ENCODE assay signal across 11 mouse cellular contexts in the genomic region with DNA sequence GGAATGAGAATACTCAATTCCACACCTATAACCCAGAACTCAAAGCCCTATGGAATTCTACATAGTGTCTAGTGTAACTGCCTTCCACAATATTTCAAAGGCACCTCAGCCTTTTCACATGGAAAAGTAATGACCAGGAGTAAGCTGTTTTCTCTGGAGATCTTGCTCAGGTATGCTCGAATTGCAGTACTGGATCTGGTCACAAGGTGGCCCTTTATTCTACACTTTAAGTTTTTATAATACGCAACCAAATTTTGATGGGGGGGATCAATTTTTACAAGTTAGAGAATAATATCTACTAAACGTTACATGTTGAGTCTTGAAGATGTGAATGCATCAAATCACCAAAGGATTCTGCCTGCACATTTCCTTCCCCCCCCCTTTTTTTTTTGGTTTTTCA. TPM values are rescaled to one million over a fixed set of nuclear protein-coding genes. Genes with fewer than 3 reads are reported as not detected.
DNase-seq lines count a peak whose midpoint lies in the region; TF ChIP-seq lines count a peak whose summit lies in the region.
"Had no signal": no experiment of that assay in that cellular context is flagged by ENCODE, and none has a peak within 500 bp of the region (broad histone marks: within the 10 kb centered on the region; RNA-seq: fewer than 3 reads in every experiment).

No protein-coding gene starts in this region.

- DNase-seq in cerebellum, adult 8-10 months: peak; percentile 55
- no peak for DNase-seq in cerebellum, adult 11-12 months
- DNase-seq in layer of hippocampus, adult 2 months (ENCODE audit: low spot score in 2 of 2): peak in 1 of 2 experiments; percentile 40
- no peak for DNase-seq in layer of hippocampus, postnatal 36 days
- DNase-seq in CD8-positive naive resting alpha-beta T cell, adult 2 months (ENCODE audit: low read depth in 2 of 2, low spot score in 2 of 2): peak; percentile 5 to 25
- DNase-seq in embryo, embryonic 10.5 days (ENCODE audit: low spot score): peak; percentile 33
- peak; percentile 44 for DNase-seq in lung, postnatal 10 days
- DNase-seq in Muller cell, postnatal 12 days (ENCODE audit: inconsistent ontology term): no peak

- H3K27ac ChIP-seq in layer of hippocampus, adult 2 months: no peak overlapping the region
- H3K27ac ChIP-seq: limb, embryonic 12.5 days had no signal

- peak; percentile 81 for TF ChIP-seq CTCF in layer of hippocampus, adult 2 months (conservative IDR thresholded peaks at IDR 0.05)

- H3K4me3 ChIP-seq in layer of hippocampus, adult 2 months: no peak overlapping the region
- H3K4me3 ChIP-seq: limb, embryonic 12.5 days had no signal

RNA-seq across cellular contexts. Expression of a gene that starts 6.8 kb away (rescaled TPM):
- 10 to 100 TPM; 89.7 to 92.3 TPM for total RNA-seq in layer of hippocampus, adult 2 months (2021)
- total RNA-seq in layer of hippocampus, postnatal 36 days (2021): 10 to 100 TPM; 91.3 to 99.3 TPM

RNA-seq across cellular contexts. Expression of a gene that starts 22.8 kb away (rescaled TPM):
- 10 to 100 TPM; 75.0 to 76.6 TPM for total RNA-seq in layer of hippocampus, adult 2 months (2021)
- total RNA-seq in layer of hippocampus, postnatal 36 days (2021): 10 to 100 TPM; 63.5 to 71.5 TPM
- total RNA-seq: neutrophil, adult 5-6 weeks had no signal

RNA-seq across cellular contexts. Expression of a gene that starts 23.5 kb away (rescaled TPM):
- 1 to 10 TPM; 2.1 to 2.4 TPM for total RNA-seq in layer of hippocampus, adult 2 months (2021)
- total RNA-seq in layer of hippocampus, postnatal 36 days (2021): 1 to 10 TPM in 1 of 2 experiments, under 1 TPM in 1; 0.68 to 1.5 TPM
- total RNA-seq: G1E; neutrophil, adult 5-6 weeks had no signal

RNA-seq across cellular contexts. Expression of a gene that starts 31.9 kb away (rescaled TPM):
- 100 to 1,000 TPM; 301 to 311 TPM for total RNA-seq in layer of hippocampus, adult 2 months (2021)
- 100 to 1,000 TPM; 288 to 298 TPM for total RNA-seq in layer of hippocampus, postnatal 36 days (2021)

RNA-seq across cellular contexts. Expression of a gene that starts 34.4 kb away (rescaled TPM):
- total RNA-seq in layer of hippocampus, adult 2 months (2021): 100 to 1,000 TPM; 105 to 150 TPM
- 100 to 1,000 TPM in 1 of 2 experiments, 10 to 100 TPM in 1; 98.7 to 127 TPM for total RNA-seq in layer of hippocampus, postnatal 36 days (2021)
- total RNA-seq: neutrophil, adult 5-6 weeks had no signal

Comparison
In these comparisons a context has a peak if more than half of its experiments do, and no peak if none do; other contexts are left out.
1. DNase-seq: peak in cerebellum, adult 8-10 months (single experiment), CD8-positive naive resting alpha-beta T cell, adult 2 months (2 of 2), embryo, embryonic 10.5 days (single experiment) and lung, postnatal 10 days (single experiment); none in cerebellum, adult 11-12 months (single experiment), layer of hippocampus, postnatal 36 days (0 of 2) and Muller cell, postnatal 12 days (single experiment).